Mouse (Mus musculus): ENCODE data around the gene Sema4b. TPM values are rescaled to one million over a fixed set of nuclear protein-coding genes. Genes with fewer than 3 reads are reported as not detected.

Sema4b gene
- total and polyA plus RNA-seq, 3 experiments, result 23.9 to 69.0 (median 26.5) TPM

DNA sequence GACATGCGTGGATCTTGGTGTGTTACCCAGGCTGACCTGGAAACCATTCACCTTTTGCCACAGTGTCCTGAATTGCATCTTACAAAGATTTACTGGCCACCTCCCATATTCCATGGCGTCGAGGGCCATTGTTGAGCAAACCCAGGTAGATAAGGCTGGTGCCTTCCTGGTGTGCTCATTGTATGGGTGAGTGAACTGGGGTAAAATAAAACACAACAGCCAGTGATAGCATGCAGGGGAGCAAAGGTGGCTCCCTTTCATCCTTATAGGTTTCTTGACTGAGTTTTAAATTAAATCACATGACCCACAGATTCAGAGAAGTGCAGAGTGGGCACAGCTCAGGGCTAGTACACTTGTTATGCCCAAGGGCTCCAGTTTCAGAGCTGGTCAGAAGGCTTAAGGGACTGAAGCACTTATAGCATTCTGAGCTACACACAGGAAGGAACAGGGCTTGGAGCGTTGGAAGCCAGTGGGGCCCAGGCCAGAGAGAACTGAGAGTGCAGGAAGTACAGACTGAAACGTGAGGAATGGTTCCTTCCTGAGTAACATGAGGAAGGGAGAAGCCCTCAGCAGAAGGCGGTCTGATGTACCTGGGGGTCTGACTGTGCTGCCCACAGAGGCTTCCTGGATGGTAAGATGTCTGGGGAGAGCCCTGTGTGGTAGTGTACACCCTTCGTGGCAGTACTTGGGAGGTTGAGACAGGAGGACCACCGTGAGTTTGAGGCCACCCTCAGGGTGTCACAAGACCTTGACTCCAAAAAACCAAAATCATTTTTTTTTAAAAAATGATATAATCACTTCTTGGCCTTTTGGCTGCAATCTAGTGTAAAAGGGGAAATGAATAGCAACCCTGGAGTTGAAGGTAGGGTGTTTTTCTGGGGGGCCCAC, 14.3 kb upstream of the Sema4b start:
- DNase-seq (ENCODE audit: low spot score) (no peak), ATAC-seq (ENCODE audit: extremely low read depth, insufficient number of reproducible peaks, low FRiP score, poor library complexity, severe bottlenecking) (no peak)
- H3K27me3 ChIP-seq (ENCODE audit: insufficient read depth, low read length), result no peaks in the 10 kb centered on the region
- H3K4me3 ChIP-seq (ENCODE audit: low read depth, low read length), result no peak overlapping the region
- H3K4me1 ChIP-seq (ENCODE audit: insufficient read depth, low read depth, low read length), result peaks cover 35% of the 10 kb centered on the region
- no peaks in the 10 kb centered on the region for H3K36me3 ChIP-seq (replicated peaks)
- no peak for TF ChIP-seq GATA2 (IDR thresholded peaks at IDR 0.05; ENCODE audit: borderline replicate concordance, low read depth, low read length)
- no peak for TF ChIP-seq CTCF (IDR thresholded peaks at IDR 0.05; ENCODE audit: low read depth, low read length)
- no peak for TF ChIP-seq POLR2AphosphoS5 (IDR thresholded peaks at IDR 0.05; ENCODE audit: insufficient replicate concordance, low read depth, low read length)
- no peak for TF ChIP-seq GATA1 (IDR thresholded peaks at IDR 0.05; ENCODE audit: borderline replicate concordance, low read length)
- TF ChIP-seq TAL1 (conservative IDR thresholded peaks at IDR 0.05; ENCODE audit: low read depth, low read length), result no peak
- no peaks in the 10 kb centered on the region for H3K9me3 ChIP-seq (replicated peaks)

DNA sequence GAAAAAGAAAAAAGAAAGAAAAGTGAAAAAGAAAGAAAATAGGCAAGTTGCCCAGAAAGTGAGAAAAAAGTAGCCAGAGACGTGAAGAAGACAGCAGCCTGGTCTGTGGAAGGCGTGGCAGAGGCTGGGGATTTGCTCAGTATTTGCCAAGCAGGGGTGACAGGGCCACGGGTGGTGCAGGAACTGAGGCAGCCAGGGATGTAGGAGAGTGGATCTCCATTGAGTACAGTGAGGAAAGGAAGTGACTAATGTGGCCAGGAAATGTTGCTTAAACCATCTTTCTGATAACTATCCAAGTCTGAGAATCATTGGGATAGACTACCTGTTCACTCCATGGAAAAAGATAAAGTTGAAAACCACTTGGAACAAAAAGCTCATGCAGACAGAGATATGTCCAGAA, 10.5 kb upstream of the Sema4b start:
- no peak overlapping the region for H3K4me3 ChIP-seq (ENCODE audit: low read depth, low read length)
- H3K27me3 ChIP-seq (ENCODE audit: insufficient read depth, low read length), result no peaks in the 10 kb centered on the region
- H3K36me3 ChIP-seq (replicated peaks), result no peaks in the 10 kb centered on the region
- 0 out of 2 replicates have a peak, but pooled peaks cover 2% of the 10 kb centered on the region for H3K9me3 ChIP-seq (replicated peaks)
- H3K4me1 ChIP-seq (ENCODE audit: insufficient read depth, low read depth, low read length), result peaks cover 48% of the 10 kb centered on the region
- TF ChIP-seq CTCF (IDR thresholded peaks at IDR 0.05; ENCODE audit: low read depth, low read length), result no peak
- DNase-seq (ENCODE audit: low spot score), result no peak
- ATAC-seq (ENCODE audit: extremely low read depth, insufficient number of reproducible peaks, low FRiP score, poor library complexity, severe bottlenecking), result no peak

GRCm38 (mm10) chr7:80177438-80177837, 9.2 kb upstream of the Sema4b start:
- H3K36me3 ChIP-seq (replicated peaks), result no peaks in the 10 kb centered on the region
- DNase-seq (ENCODE audit: low spot score) (no peak), ATAC-seq (ENCODE audit: extremely low read depth, insufficient number of reproducible peaks, low FRiP score, poor library complexity, severe bottlenecking) (no peak)
- 0 out of 2 replicates have a peak, but pooled peaks cover 2% of the 10 kb centered on the region for H3K9me3 ChIP-seq (replicated peaks)
- H3K4me3 ChIP-seq (ENCODE audit: low read depth, low read length), result no peak overlapping the region
- H3K27me3 ChIP-seq (ENCODE audit: insufficient read depth, low read length), result no peaks in the 10 kb centered on the region
- H3K4me1 ChIP-seq (ENCODE audit: insufficient read depth, low read depth, low read length), result peaks cover 59% of the 10 kb centered on the region
- no peak for TF ChIP-seq GATA1 (IDR thresholded peaks at IDR 0.05; ENCODE audit: borderline replicate concordance, low read length)
- no peak for TF ChIP-seq GATA2 (IDR thresholded peaks at IDR 0.05; ENCODE audit: borderline replicate concordance, low read depth, low read length)
- TF ChIP-seq TAL1 (conservative IDR thresholded peaks at IDR 0.05; ENCODE audit: low read depth, low read length), result no peak
- TF ChIP-seq POLR2AphosphoS5 (IDR thresholded peaks at IDR 0.05; ENCODE audit: insufficient replicate concordance, low read depth, low read length), result no peak
- TF ChIP-seq CTCF (IDR thresholded peaks at IDR 0.05; ENCODE audit: low read depth, low read length), result no peak

GRCm38 (mm10) chr7:80178037-80178729, 8.5 kb upstream of the Sema4b start:
- no peak for TF ChIP-seq GATA1 (IDR thresholded peaks at IDR 0.05; ENCODE audit: borderline replicate concordance, low read length)
- no peak for TF ChIP-seq POLR2AphosphoS5 (IDR thresholded peaks at IDR 0.05; ENCODE audit: insufficient replicate concordance, low read depth, low read length)
- TF ChIP-seq CTCF (IDR thresholded peaks at IDR 0.05; ENCODE audit: low read depth, low read length), result no peak
- no peak for TF ChIP-seq GATA2 (IDR thresholded peaks at IDR 0.05; ENCODE audit: borderline replicate concordance, low read depth, low read length)
- no peak for TF ChIP-seq TAL1 (conservative IDR thresholded peaks at IDR 0.05; ENCODE audit: low read depth, low read length)
- DNase-seq (ENCODE audit: low spot score) (no peak), ATAC-seq (ENCODE audit: extremely low read depth, insufficient number of reproducible peaks, low FRiP score, poor library complexity, severe bottlenecking) (no peak)
- H3K36me3 ChIP-seq (replicated peaks), result no peaks in the 10 kb centered on the region
- H3K4me3 ChIP-seq (ENCODE audit: low read depth, low read length), result no peak overlapping the region
- H3K27me3 ChIP-seq (ENCODE audit: insufficient read depth, low read length), result no peaks in the 10 kb centered on the region
- H3K4me1 ChIP-seq (ENCODE audit: insufficient read depth, low read depth, low read length), result peaks cover 57% of the 10 kb centered on the region
- 0 out of 2 replicates have a peak, but pooled peaks cover 2% of the 10 kb centered on the region for H3K9me3 ChIP-seq (replicated peaks)

- DNase-seq (ENCODE audit: low spot score) (no peak), ATAC-seq (ENCODE audit: extremely low read depth, insufficient number of reproducible peaks, low FRiP score, poor library complexity, severe bottlenecking) (no peak)
- Histone ChIP-seq H3K27me3 (ENCODE audit: insufficient read depth, low read length) (no peaks in the 10 kb centered on the region), H3K9me3 (replicated peaks) (0 out of 2 replicates have a peak, but pooled peaks cover 2% of the 10 kb centered on the region), H3K4me3 (ENCODE audit: low read depth, low read length) (no peak overlapping the region), H3K36me3 (replicated peaks) (no peaks in the 10 kb centered on the region), H3K4me1 (ENCODE audit: insufficient read depth, low read depth, low read length) (peaks cover 59% of the 10 kb centered on the region)
- TF ChIP-seq TAL1 (conservative IDR thresholded peaks at IDR 0.05; ENCODE audit: low read depth, low read length) (no peak), GATA1 (IDR thresholded peaks at IDR 0.05; ENCODE audit: borderline replicate concordance, low read length) (no peak), CTCF (IDR thresholded peaks at IDR 0.05; ENCODE audit: low read depth, low read length) (no peak), GATA2 (IDR thresholded peaks at IDR 0.05; ENCODE audit: borderline replicate concordance, low read depth, low read length) (no peak), POLR2AphosphoS5 (IDR thresholded peaks at IDR 0.05; ENCODE audit: insufficient replicate concordance, low read depth, low read length) (no peak)
These were observed 7.3 kb upstream of the Sema4b start for GRCm38 (mm10) chr7:80179327-80179726.

GRCm38 (mm10) chr7:80179790-80180189, 6.9 kb upstream of the Sema4b start:
- no peak for DNase-seq (ENCODE audit: low spot score)
- Histone ChIP-seq H3K36me3 (replicated peaks) (no peaks in the 10 kb centered on the region), H3K27me3 (ENCODE audit: insufficient read depth, low read length) (no peaks in the 10 kb centered on the region), H3K4me1 (ENCODE audit: insufficient read depth, low read depth, low read length) (peaks cover 59% of the 10 kb centered on the region), H3K4me3 (ENCODE audit: low read depth, low read length) (no peak overlapping the region), H3K9me3 (replicated peaks) (0 out of 2 replicates have a peak, but pooled peaks cover 2% of the 10 kb centered on the region)
- no peak for ATAC-seq (ENCODE audit: extremely low read depth, insufficient number of reproducible peaks, low FRiP score, poor library complexity, severe bottlenecking)
- no peak for TF ChIP-seq GATA1 (IDR thresholded peaks at IDR 0.05; ENCODE audit: borderline replicate concordance, low read length)
- no peak for TF ChIP-seq GATA2 (IDR thresholded peaks at IDR 0.05; ENCODE audit: borderline replicate concordance, low read depth, low read length)
- no peak for TF ChIP-seq POLR2AphosphoS5 (IDR thresholded peaks at IDR 0.05; ENCODE audit: insufficient replicate concordance, low read depth, low read length)
- TF ChIP-seq CTCF (IDR thresholded peaks at IDR 0.05; ENCODE audit: low read depth, low read length), result no peak

Measured in G1E (cell line).